8 mouse cellular contexts compared by ENCODE assay signal in the genomic region with DNA sequence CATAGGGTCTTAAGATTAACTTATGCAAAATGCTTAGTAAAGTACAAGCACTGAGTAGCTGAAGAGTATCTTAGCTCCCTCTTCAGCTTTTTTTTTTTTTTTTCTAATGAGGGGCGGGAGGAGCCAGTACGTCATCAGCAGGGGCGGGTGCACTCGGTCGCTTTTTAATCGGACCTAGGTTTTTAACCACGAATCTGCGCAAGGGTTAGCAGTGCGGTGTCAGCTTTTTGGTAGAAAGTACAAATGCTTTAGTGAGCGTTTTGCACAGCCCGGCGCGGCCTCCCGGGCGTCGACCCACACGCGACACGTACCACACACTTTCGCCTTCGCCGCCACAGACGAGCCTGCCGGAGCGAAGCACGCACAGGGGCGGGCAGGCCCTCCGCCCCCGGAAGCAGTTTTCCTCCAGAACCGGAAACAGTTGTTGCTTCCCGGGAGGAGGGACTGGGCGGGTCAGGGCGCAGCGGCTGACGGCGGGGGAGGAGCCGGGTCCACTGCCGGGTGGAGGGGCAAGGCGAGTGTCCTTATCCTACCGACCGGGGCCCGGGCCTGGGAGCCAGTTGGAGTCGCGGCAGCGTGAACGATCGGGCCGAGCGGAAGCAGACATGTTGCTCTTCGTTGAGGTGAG. TPM values are rescaled to one million over a fixed set of nuclear protein-coding genes. Genes with fewer than 3 reads are reported as not detected.
A peak's percentile ranks its signal among the peaks of the same experiment; 100 is the strongest.
DNase-seq lines count a peak whose midpoint lies in the region; ATAC-seq and TF ChIP-seq lines count a peak whose summit lies in the region.

No protein-coding gene starts in this region.

- no peaks in the 10 kb centered on the region for H3K9me3 ChIP-seq in ES-Bruce4 (replicated peaks; ENCODE audit: control insufficient read depth, insufficient read depth, low read length, poor library complexity, severe bottlenecking)
- H3K9me3 ChIP-seq in forebrain, embryonic 14.5 days (replicated peaks; ENCODE audit: control insufficient read depth, low read length), result no peaks in the 10 kb centered on the region

- no peak for TF ChIP-seq POLR2A in ES-Bruce4 (IDR thresholded peaks at IDR 0.05; ENCODE audit: insufficient read depth, low read length)
- TF ChIP-seq POLR2A in lung, adult 2 months (IDR thresholded peaks at IDR 0.05; ENCODE audit: borderline replicate concordance, extremely low read depth, low read depth, low read length), result peak; percentile 86; the same call in 1 of the 2 replicates

- under 1% methylated on average over 50 of the region's 50 CpGs for WGBS in forebrain, embryonic 14.5 days
- under 1% methylated on average over 50 of the region's 50 CpGs for WGBS in lung, adult 2 months

- H3K36me3 ChIP-seq in ES-Bruce4 (ENCODE audit: control insufficient read depth, insufficient read depth, low read length, poor library complexity, severe bottlenecking), result no peaks in the 10 kb centered on the region
- no peaks in the 10 kb centered on the region for H3K36me3 ChIP-seq in forebrain, embryonic 14.5 days (ENCODE audit: control insufficient read depth, insufficient read depth, low read length)

- H3K4me2 ChIP-seq in forebrain, embryonic 14.5 days (ENCODE audit: low read length), result peak overlapping the region; percentile 88

- peak; percentile 97 for DNase-seq in forebrain, embryonic 14.5 days (ENCODE audit: low spot score)
- DNase-seq in heart, postnatal 25 days (ENCODE audit: low spot score), result peak; percentile 95
- DNase-seq in layer of hippocampus, adult 18-20 months (ENCODE audit: low spot score in 2 of 2), result peak; percentile 95 to 96
- peak; percentile 96 for DNase-seq in lung, adult 2 months
- DNase-seq in thymus, adult 18-20 months, result peak; percentile 94 to 95

- H3K27ac ChIP-seq in ES-Bruce4 (ENCODE audit: insufficient read depth, low read length), result peak overlapping the region; percentile 66
- peak overlapping the region; percentile 93 for H3K27ac ChIP-seq in forebrain, embryonic 14.5 days (ENCODE audit: low read depth, low read length)

- intact Hi-C loops in heart, postnatal 25 days (cut with DNase I), result no loop called here

- TF ChIP-seq EP300 in ES-Bruce4 (IDR thresholded peaks at IDR 0.05; ENCODE audit: insufficient read depth, low read depth, low read length), result no peak

- peak overlapping the region; percentile 92 for H3K9ac ChIP-seq in ES-Bruce4 (ENCODE audit: low read depth, poor library complexity, severe bottlenecking)
- peak overlapping the region; percentile 86 for H3K9ac ChIP-seq in forebrain, embryonic 14.5 days (ENCODE audit: low read length)

- peak; percentile 97 for ATAC-seq in cerebellum, adult (ENCODE audit: insufficient number of reproducible peaks, low FRiP score, low TSS enrichment)
- peak; percentile 98 for ATAC-seq in forebrain, embryonic 14.5 days
- ATAC-seq in neutrophil, adult 5-6 weeks (ENCODE audit: extremely low read depth, insufficient number of reproducible peaks, low FRiP score, poor library complexity, severe bottlenecking), result peak; percentile 94

- H3K4me1 ChIP-seq in ES-Bruce4 (ENCODE audit: control insufficient read depth, insufficient read depth, low read length), result no peaks in the 10 kb centered on the region
- H3K4me1 ChIP-seq in forebrain, embryonic 14.5 days (ENCODE audit: control insufficient read depth, insufficient read depth, low read length), result peaks cover 4% of the 10 kb centered on the region
- H3K4me1 ChIP-seq in lung, adult 2 months (ENCODE audit: control insufficient read depth, insufficient read depth, low read length), result peaks cover 8% of the 10 kb centered on the region

- no peak for TF ChIP-seq CTCF in ES-Bruce4 (IDR thresholded peaks at IDR 0.05; ENCODE audit: low read depth, low read length)
- no peak for TF ChIP-seq CTCF in lung, adult 2 months (IDR thresholded peaks at IDR 0.05; ENCODE audit: insufficient read depth, low read length)

- peak overlapping the region; percentile 91 for H3K4me3 ChIP-seq in ES-Bruce4 (ENCODE audit: low read depth, low read length)
- peak overlapping the region; percentile 89 for H3K4me3 ChIP-seq in forebrain, embryonic 14.5 days (ENCODE audit: low read depth, low read length)
- H3K4me3 ChIP-seq in lung, adult 2 months (replicated peaks; ENCODE audit: extremely low read depth, low read depth, low read length), result peak overlapping the region; percentile 82

- H3K27me3 ChIP-seq in ES-Bruce4 (ENCODE audit: control insufficient read depth, insufficient read depth, low read length, poor library complexity, severe bottlenecking), result no peaks in the 10 kb centered on the region
- no peaks in the 10 kb centered on the region for H3K27me3 ChIP-seq in forebrain, embryonic 14.5 days (replicated peaks; ENCODE audit: control insufficient read depth, insufficient read depth, low read length)

RNA-seq across cellular contexts. Expression of gene Larp4, which starts 2.6 kb away (rescaled TPM):
- polyA plus RNA-seq in ES-Bruce4 (2011; ENCODE audit: insufficient read depth, insufficient read length, low read depth, missing spikeins), result 130 and 144 TPM in 2 replicates
- polyA plus RNA-seq in forebrain, embryonic 14.5 days (2014; fragmentation: Nextera tagmentation; extraction: Ambion mirVana), result 29.0 and 32.6 TPM in 2 replicates
- 10 to 100 TPM; 57.7 to 64.3 TPM for total RNA-seq in heart, postnatal 25 days (2021)
- 10 to 100 TPM; 49.3 to 54.0 TPM for total RNA-seq in layer of hippocampus, adult 18-20 months (2021)
- 40.4 and 41.3 TPM in 2 replicates for polyA plus RNA-seq in lung, adult 2 months (2012; rRNA removed)
- 52.7 and 58.3 TPM in 2 replicates for total RNA-seq in neutrophil, adult 5-6 weeks (2017)

RNA-seq across cellular contexts. Expression of gene Fam186a, which starts 5.6 kb away (rescaled TPM):
- polyA plus RNA-seq in ES-Bruce4 (2011; ENCODE audit: insufficient read depth, insufficient read length, low read depth, missing spikeins), result 0.06 and 0.33 TPM in 2 replicates
- polyA plus RNA-seq in forebrain, embryonic 14.5 days (2014; fragmentation: Nextera tagmentation; extraction: Ambion mirVana), result not detected in 2 replicates
- under 1 TPM; 0.06 to 0.10 TPM for total RNA-seq in heart, postnatal 25 days (2021)
- total RNA-seq in layer of hippocampus, adult 18-20 months (2021), result under 1 TPM in 1 of 2 experiments, not detected in 1; 0.20 TPM
- 0.04 TPM in 1 of 2 replicates, not detected in the other for polyA plus RNA-seq in lung, adult 2 months (2012; rRNA removed)
- total RNA-seq in neutrophil, adult 5-6 weeks (2017), result not detected in 2 replicates

Comparison
In these comparisons a context has a peak if more than half of its experiments do, and no peak if none do; other contexts are left out.
1. Peak in every context shown above with its lines: DNase-seq, ATAC-seq, H3K4me3 ChIP-seq and H3K27ac ChIP-seq.